Mouse (Mus musculus) stomach, embryonic 15.5 days (tissue): Measurements from ENCODE around the gene Zfp429. TPM values are rescaled to one million over a fixed set of nuclear protein-coding genes. Genes with fewer than 3 reads are reported as not detected.
"Not testable (repeated sequence)": the region's sequence is repeated elsewhere in the genome, so short reads cannot be mapped to it uniquely, and the experiment has no call there.

ENCODE experiments used
- ATAC-seq: fragments of 200-750 bp; cut with Nextera tagmentation; 2 replicates; pipeline ENCODE4 v1.8.0; 2017; ENCODE audit warnings: low read depth, moderate number of reproducible peaks, moderate TSS enrichment; ENCODE audit not compliant: insufficient read depth, low FRiP score
- H3K27ac ChIP-seq: fragments of 300-500 bp; sonication (generic); 2 replicates; pipeline ENCODE4 v1.5.1; 2015; ENCODE audit warnings: mild to moderate bottlenecking, inconsistent platforms
- H3K27me3 ChIP-seq: fragments of 300-500 bp; sonication (generic); replicated peaks from 2 replicates; pipeline ENCODE4 v1.6.1; 2015; ENCODE audit warnings: inconsistent platforms
- H3K36me3 ChIP-seq: fragments of 300-500 bp; sonication (generic); 2 replicates; pipeline ENCODE4 v1.6.1; 2015; ENCODE audit warnings: inconsistent platforms
- H3K4me1 ChIP-seq: fragments of 300-500 bp; sonication (generic); 2 replicates; pipeline ENCODE4 v1.6.1; 2015; ENCODE audit warnings: inconsistent platforms
- H3K4me2 ChIP-seq: fragments of 300-500 bp; sonication (generic); 2 replicates; pipeline ENCODE4 v1.6.1; 2015; ENCODE audit warnings: mild to moderate bottlenecking, inconsistent platforms
- H3K4me3 ChIP-seq: fragments of 300-500 bp; sonication (generic); replicated peaks from 2 replicates; pipeline ENCODE4 v1.5.1; 2015; ENCODE audit warnings: inconsistent platforms
- H3K9ac ChIP-seq: fragments of 300-500 bp; sonication (generic); 2 replicates; pipeline ENCODE4 v1.6.1; 2015; ENCODE audit warnings: inconsistent platforms
- H3K9me3 ChIP-seq: fragments of 300-500 bp; sonication (generic); 2 replicates; pipeline ENCODE4 v1.6.1; 2016; ENCODE audit warnings: inconsistent platforms
- WGBS: fragments of 180-500 bp; shearing (Covaris S2); methylation state at CpG from one replicate; pipeline ENCODE4 v1.1.7; 2015; 5-methylcytosine and 5-hydroxymethylcytosine counted together
- polyA plus RNA-seq: library from polyadenylated mRNA; unstranded; fragments of >200 nt; fragmentation: Nextera tagmentation; extraction: Ambion mirVana; gene quantifications from 2 replicates; pipeline ENCODE4 v1.2.1, GENCODE M21; 2015

The Zfp429 gene
- polyA plus RNA-seq: 5.5 and 7.5 TPM in 2 replicates

GRCm38 (mm10) chr13:67399183-67399903 is at the start of gene Zfp429:
TSS of gene Zfp429 (minus strand) at chr13:67399819.
- H3K27me3 ChIP-seq, H3K36me3 ChIP-seq, H3K9me3 ChIP-seq, H3K4me1 ChIP-seq: not testable (repeated sequence)
- Histone ChIP-seq H3K9ac (0 out of 2 replicates have a peak within 1 kb of the TSS, but pooled peaks have one; percentile 9), H3K4me3 (peak within 1 kb of the TSS; percentile 65), H3K27ac (peak within 1 kb of the TSS; percentile 48; the same call in 1 of the 2 replicates), H3K4me2 (peak within 1 kb of the TSS; percentile 53)
- peak; percentile 92 for ATAC-seq
- 3% methylated on average over 16 of the region's 16 CpGs for WGBS

- ATAC-seq, H3K4me2 ChIP-seq, H3K27me3 ChIP-seq, H3K4me3 ChIP-seq, H3K27ac ChIP-seq, H3K4me1 ChIP-seq, H3K9me3 ChIP-seq, H3K36me3 ChIP-seq, H3K9ac ChIP-seq: not testable (repeated sequence)
- WGBS: 86% methylated on average over 1 of the region's 3 CpGs
These were observed 37.5 kb upstream of the Zfp429 start for GRCm38 (mm10) chr13:67437095-67437494.

GRCm38 (mm10) chr13:67428116-67428515 is 28.5 kb upstream of the Zfp429 start:
- no peaks in the 10 kb centered on the region for H3K36me3 ChIP-seq
- no peaks in the 10 kb centered on the region for H3K9me3 ChIP-seq
- no peaks in the 10 kb centered on the region for H3K27me3 ChIP-seq
- no peaks in the 10 kb centered on the region for H3K4me1 ChIP-seq
- no peak overlapping the region for H3K4me3 ChIP-seq
- WGBS: 70% methylated on average over 3 of the region's 3 CpGs
- no peak overlapping the region for H3K4me2 ChIP-seq
- no peak for ATAC-seq
- no peak overlapping the region for H3K27ac ChIP-seq
- no peak overlapping the region for H3K9ac ChIP-seq

GRCm38 (mm10) chr13:67425699-67426098 is 26.1 kb upstream of the Zfp429 start:
- H3K9me3 ChIP-seq, H3K27ac ChIP-seq, ATAC-seq, H3K4me2 ChIP-seq, H3K4me1 ChIP-seq, H3K36me3 ChIP-seq, H3K27me3 ChIP-seq, H3K4me3 ChIP-seq, H3K9ac ChIP-seq: not testable (repeated sequence)

- not testable (repeated sequence) for ATAC-seq, H3K9ac ChIP-seq, H3K36me3 ChIP-seq, H3K4me2 ChIP-seq, H3K4me1 ChIP-seq, H3K27me3 ChIP-seq, H3K9me3 ChIP-seq, H3K27ac ChIP-seq, H3K4me3 ChIP-seq
- WGBS: 74% methylated on average over 2 of the region's 2 CpGs
These were observed 22.9 kb upstream of the Zfp429 start for GRCm38 (mm10) chr13:67422532-67422931.

- ATAC-seq: peak; percentile 81
- Histone ChIP-seq H3K36me3 (no peaks in the 10 kb centered on the region), H3K27me3 (no peaks in the 10 kb centered on the region), H3K4me2 (peak within 1 kb of the TSS; percentile 83), H3K9me3 (no peaks in the 10 kb centered on the region), H3K27ac (no peak within 1 kb of the TSS; the same call in 1 of the 2 replicates), H3K9ac (peak within 1 kb of the TSS; percentile 32; the same call in 1 of the 2 replicates), H3K4me1 (no peaks in the 10 kb centered on the region), H3K4me3 (peak within 1 kb of the TSS; percentile 61)
- WGBS: 1% methylated on average over 22 of the region's 22 CpGs
These were observed 21.7 kb upstream of the Zfp429 start, which contains the start of gene Zfp459 for GRCm38 (mm10) chr13:67421207-67421857. TSS of gene Zfp459 (minus strand) at chr13:67421418.

- 31% methylated on average over 11 of the region's 11 CpGs for WGBS
- peak; percentile 58; the same call in 1 of the 2 replicates for ATAC-seq
- Histone ChIP-seq H3K4me1 (no peaks in the 10 kb centered on the region), H3K27me3 (no peaks in the 10 kb centered on the region), H3K27ac (no peak overlapping the region; the same call in 1 of the 2 replicates), H3K9ac (peak overlapping the region; percentile 32; the same call in 1 of the 2 replicates), H3K4me2 (peak overlapping the region; percentile 83), H3K9me3 (no peaks in the 10 kb centered on the region), H3K36me3 (no peaks in the 10 kb centered on the region), H3K4me3 (peak overlapping the region; percentile 61)
These were observed 21.1 kb upstream of the Zfp429 start for GRCm38 (mm10) chr13:67420558-67421206.

- Histone ChIP-seq H3K4me2 (no peak overlapping the region), H3K4me3 (no peak overlapping the region), H3K9ac (no peak overlapping the region), H3K36me3 (no peaks in the 10 kb centered on the region), H3K27ac (no peak overlapping the region), H3K27me3 (no peaks in the 10 kb centered on the region), H3K9me3 (no peaks in the 10 kb centered on the region), H3K4me1 (no peaks in the 10 kb centered on the region)
- 84% methylated on average over 3 of the region's 3 CpGs for WGBS
- no peak for ATAC-seq
These were observed 17.2 kb upstream of the Zfp429 start for GRCm38 (mm10) chr13:67416811-67417210.

GRCm38 (mm10) chr13:67415759-67416158 is 16.1 kb upstream of the Zfp429 start:
- H3K9me3 ChIP-seq: no peaks in the 10 kb centered on the region
- H3K4me3 ChIP-seq: no peak overlapping the region
- no peak overlapping the region for H3K4me2 ChIP-seq
- 80% methylated on average over 6 of the region's 6 CpGs for WGBS
- ATAC-seq: no peak
- H3K9ac ChIP-seq: no peak overlapping the region
- H3K4me1 ChIP-seq: no peaks in the 10 kb centered on the region
- H3K27me3 ChIP-seq: no peaks in the 10 kb centered on the region
- H3K36me3 ChIP-seq: no peaks in the 10 kb centered on the region
- H3K27ac ChIP-seq: no peak overlapping the region

- H3K4me3 ChIP-seq, H3K27me3 ChIP-seq, H3K4me2 ChIP-seq, H3K4me1 ChIP-seq, H3K27ac ChIP-seq, ATAC-seq, H3K36me3 ChIP-seq, H3K9ac ChIP-seq, H3K9me3 ChIP-seq: not testable (repeated sequence)
- 63% methylated on average over 3 of the region's 3 CpGs for WGBS
These were observed 14.0 kb upstream of the Zfp429 start for GRCm38 (mm10) chr13:67413634-67414033.

GRCm38 (mm10) chr13:67376255-67376654 is 23.4 kb downstream of the Zfp429 start:
- WGBS: 78% methylated on average over 3 of the region's 3 CpGs

More at GRCm38 (mm10) chr13:67376255-67376654, 23.4 kb downstream of the Zfp429 start:
- not testable (repeated sequence) for H3K4me1 ChIP-seq, ATAC-seq, H3K27ac ChIP-seq, H3K27me3 ChIP-seq, H3K9ac ChIP-seq, H3K4me3 ChIP-seq, H3K9me3 ChIP-seq, H3K4me2 ChIP-seq, H3K36me3 ChIP-seq
